Mouse (Mus musculus): ENCODE results near the gene Ccdc22. TPM values are rescaled to one million over a fixed set of nuclear protein-coding genes. Genes with fewer than 3 reads are reported as not detected.

The Ccdc22 gene
- polyA plus RNA-seq, 1 experiment from 2014 or later, result 31.2 TPM

DNA sequence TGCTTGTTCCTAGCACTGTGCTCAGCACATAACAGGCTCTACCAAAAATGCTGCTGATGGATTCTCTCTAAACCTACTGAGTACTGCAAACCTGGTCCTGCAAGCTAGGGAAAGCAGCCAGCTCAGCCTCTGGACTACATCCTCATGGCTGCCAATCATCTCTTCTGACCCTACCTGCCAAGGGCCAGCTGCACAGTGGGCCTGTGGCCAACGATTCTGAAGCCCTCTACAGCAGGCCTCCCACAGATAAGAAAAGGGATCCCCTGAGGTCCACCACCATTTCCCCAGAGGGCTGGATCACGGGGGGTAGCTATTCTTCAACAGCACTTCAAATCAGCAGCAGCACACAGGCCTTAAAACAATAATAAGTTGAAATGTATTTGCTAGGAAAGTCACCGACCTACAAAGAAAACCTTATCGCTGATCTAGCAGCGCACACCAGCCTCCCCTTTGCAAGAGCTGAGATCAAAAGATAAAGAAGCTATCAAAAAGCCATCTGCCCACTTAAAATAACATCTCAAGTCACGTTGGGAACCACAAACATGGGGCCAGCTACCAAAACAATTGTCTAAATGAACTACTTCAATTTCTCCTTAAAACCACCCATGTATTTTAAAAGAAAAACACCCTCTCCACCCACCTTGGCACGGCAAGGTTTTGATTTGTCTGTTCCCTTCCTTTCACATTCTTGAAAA is 34.7 kb downstream of the Ccdc22 start:
- Histone ChIP-seq H3K36me3 (ENCODE audit: control insufficient read depth, insufficient read depth, low read length) (no peaks in the 10 kb centered on the region), H3K4me2 (ENCODE audit: low read depth, severe bottlenecking) (no peak overlapping the region), H3K9me3 (ENCODE audit: control insufficient read depth, low read length) (no peaks in the 10 kb centered on the region), H3K9ac (ENCODE audit: low read length) (no peak overlapping the region), H3K27ac (replicated peaks; ENCODE audit: low read depth, low read length) (no peak overlapping the region), H3K27me3 (ENCODE audit: control insufficient read depth, insufficient read depth, low read length) (no peaks in the 10 kb centered on the region), H3K4me3 (ENCODE audit: low read depth, low read length) (no peak overlapping the region), H3K4me1 (ENCODE audit: control insufficient read depth, insufficient read depth, low read length) (no peaks in the 10 kb centered on the region)
- DNase-seq (ENCODE audit: low spot score) (no peak), ATAC-seq (ENCODE audit: insufficient number of reproducible peaks, low FRiP score, low TSS enrichment, low read depth) (no peak)
- WGBS, result 78% methylated on average over 7 of the region's 7 CpGs

DNA sequence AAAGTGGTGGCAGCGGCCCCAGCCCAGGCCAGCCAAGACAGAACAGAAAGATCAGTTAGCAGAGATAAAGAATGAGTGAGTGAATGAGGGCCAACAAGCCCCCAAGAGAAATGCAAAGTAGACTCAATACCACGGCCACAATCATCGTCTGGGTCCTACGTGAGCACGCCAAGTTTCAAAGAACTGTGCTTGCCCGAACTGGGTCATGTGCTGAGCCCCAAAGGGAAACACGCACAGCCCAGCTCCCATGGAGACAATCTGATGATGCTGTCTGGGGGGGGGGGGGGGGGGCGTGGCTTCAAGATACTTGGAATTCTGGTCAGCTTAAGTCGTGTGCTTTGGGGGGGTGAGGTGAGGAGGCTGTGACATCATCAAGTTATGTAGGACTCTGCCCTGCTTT is 37.8 kb downstream of the Ccdc22 start:
- Histone ChIP-seq H3K9ac (ENCODE audit: low read length) (no peak overlapping the region), H3K4me3 (ENCODE audit: low read depth, low read length) (no peak overlapping the region), H3K27ac (replicated peaks; ENCODE audit: low read depth, low read length) (no peak overlapping the region), H3K27me3 (ENCODE audit: control insufficient read depth, insufficient read depth, low read length) (no peaks in the 10 kb centered on the region), H3K4me1 (ENCODE audit: control insufficient read depth, insufficient read depth, low read length) (no peaks in the 10 kb centered on the region), H3K9me3 (ENCODE audit: control insufficient read depth, low read length) (no peaks in the 10 kb centered on the region), H3K36me3 (ENCODE audit: control insufficient read depth, insufficient read depth, low read length) (no peaks in the 10 kb centered on the region), H3K4me2 (ENCODE audit: low read depth, severe bottlenecking) (no peak overlapping the region)
- ATAC-seq (ENCODE audit: insufficient number of reproducible peaks, low FRiP score, low TSS enrichment, low read depth) (no peak), DNase-seq (ENCODE audit: low spot score) (no peak)
- 86% methylated on average over 8 of the region's 9 CpGs for WGBS

DNA sequence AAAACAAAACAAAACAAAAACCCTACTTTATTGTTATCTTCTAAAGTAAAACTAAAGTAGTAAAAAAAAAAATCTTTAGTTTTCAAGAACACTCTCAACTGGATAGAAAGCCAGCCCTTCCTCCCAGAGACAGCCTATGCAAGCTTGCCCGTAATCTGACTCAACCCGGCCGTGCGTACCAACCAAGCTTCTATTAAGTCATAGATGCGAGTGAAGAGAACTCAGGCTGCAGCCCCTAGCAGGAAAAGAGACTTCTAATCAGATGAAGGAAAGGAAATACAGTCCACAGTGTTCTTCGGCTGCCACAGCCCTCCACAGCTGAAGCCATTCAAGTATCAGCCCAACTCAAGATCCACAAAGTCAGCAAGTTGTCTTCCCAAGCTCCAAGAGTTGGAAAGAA is 39.0 kb downstream of the Ccdc22 start:
- no peak overlapping the region for H3K4me3 ChIP-seq (ENCODE audit: low read depth, low read length)
- no peaks in the 10 kb centered on the region for H3K9me3 ChIP-seq (ENCODE audit: control insufficient read depth, low read length)
- H3K27ac ChIP-seq (replicated peaks; ENCODE audit: low read depth, low read length), result no peak overlapping the region
- H3K4me1 ChIP-seq (ENCODE audit: control insufficient read depth, insufficient read depth, low read length), result no peaks in the 10 kb centered on the region
- no peaks in the 10 kb centered on the region for H3K27me3 ChIP-seq (ENCODE audit: control insufficient read depth, insufficient read depth, low read length)
- DNase-seq (ENCODE audit: low spot score) (no peak), ATAC-seq (ENCODE audit: insufficient number of reproducible peaks, low FRiP score, low TSS enrichment, low read depth) (no peak)
- H3K36me3 ChIP-seq (ENCODE audit: control insufficient read depth, insufficient read depth, low read length), result no peaks in the 10 kb centered on the region
- H3K4me2 ChIP-seq (ENCODE audit: low read depth, severe bottlenecking), result no peak overlapping the region
- WGBS, result 87% methylated on average over 6 of the region's 6 CpGs
- no peak overlapping the region for H3K9ac ChIP-seq (ENCODE audit: low read length)

DNA sequence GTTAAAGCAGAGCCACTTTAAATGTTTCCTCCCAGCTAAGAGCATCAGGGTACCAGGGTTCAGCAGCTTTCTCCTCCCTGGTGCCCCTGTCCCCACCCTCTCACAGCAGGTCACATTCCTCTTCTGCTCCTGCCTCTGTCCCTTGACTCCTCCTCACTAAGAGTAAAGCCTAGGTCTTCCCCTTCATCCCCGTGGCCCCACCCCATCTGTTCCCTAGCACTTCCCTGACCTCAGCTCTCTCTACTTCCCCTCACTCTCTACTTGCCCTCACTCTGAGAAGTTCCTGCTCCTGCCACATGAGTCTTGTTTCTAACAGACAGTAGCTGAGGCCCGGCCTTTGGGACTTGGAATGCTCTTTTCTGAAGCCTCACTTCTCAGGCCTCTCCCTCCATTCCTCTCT is 42.2 kb downstream of the Ccdc22 start:
- ATAC-seq (ENCODE audit: insufficient number of reproducible peaks, low FRiP score, low TSS enrichment, low read depth), result no peak

DNA sequence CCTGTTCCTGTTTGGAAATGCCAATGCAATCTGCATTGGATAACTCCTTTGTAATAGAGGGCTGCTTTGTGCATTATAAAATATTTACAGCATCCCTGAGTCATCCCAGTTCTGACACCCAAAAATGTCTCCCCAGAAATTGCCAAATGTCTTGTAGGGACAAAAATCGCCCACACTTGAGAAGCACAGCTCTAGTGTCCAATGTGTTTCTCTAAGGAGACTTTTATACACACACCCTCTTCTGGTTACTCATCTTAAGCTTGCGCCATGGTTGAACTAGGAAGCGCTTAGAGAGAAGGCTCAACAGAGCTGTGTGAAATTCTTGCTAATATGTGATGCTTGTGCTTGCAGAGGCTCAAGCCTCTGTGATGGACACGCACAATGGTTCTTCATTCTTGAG is 51.8 kb downstream of the Ccdc22 start:
- Histone ChIP-seq H3K4me3 (ENCODE audit: low read depth, low read length) (no peak overlapping the region), H3K4me1 (ENCODE audit: control insufficient read depth, insufficient read depth, low read length) (no peaks in the 10 kb centered on the region), H3K27me3 (ENCODE audit: control insufficient read depth, insufficient read depth, low read length) (no peaks in the 10 kb centered on the region), H3K9me3 (ENCODE audit: control insufficient read depth, low read length) (no peaks in the 10 kb centered on the region), H3K4me2 (ENCODE audit: low read depth, severe bottlenecking) (no peak overlapping the region), H3K9ac (ENCODE audit: low read length) (no peak overlapping the region), H3K27ac (replicated peaks; ENCODE audit: low read depth, low read length) (no peak overlapping the region), H3K36me3 (ENCODE audit: control insufficient read depth, insufficient read depth, low read length) (no peaks in the 10 kb centered on the region)
- ATAC-seq (ENCODE audit: insufficient number of reproducible peaks, low FRiP score, low TSS enrichment, low read depth) (no peak), DNase-seq (ENCODE audit: low spot score) (no peak)
- 92% methylated on average over 4 of the region's 4 CpGs for WGBS

More for the DNA sequence above, 42.2 kb downstream of the Ccdc22 start:
- Histone ChIP-seq H3K36me3 (ENCODE audit: control insufficient read depth, insufficient read depth, low read length) (no peaks in the 10 kb centered on the region), H3K27me3 (ENCODE audit: control insufficient read depth, insufficient read depth, low read length) (no peaks in the 10 kb centered on the region), H3K4me2 (ENCODE audit: low read depth, severe bottlenecking) (no peak overlapping the region), H3K27ac (replicated peaks; ENCODE audit: low read depth, low read length) (no peak overlapping the region), H3K9ac (ENCODE audit: low read length) (no peak overlapping the region), H3K9me3 (ENCODE audit: control insufficient read depth, low read length) (no peaks in the 10 kb centered on the region), H3K4me3 (ENCODE audit: low read depth, low read length) (no peak overlapping the region), H3K4me1 (ENCODE audit: control insufficient read depth, insufficient read depth, low read length) (no peaks in the 10 kb centered on the region)
- 27% methylated on average over 2 of the region's 2 CpGs for WGBS
- DNase-seq (ENCODE audit: low spot score), result no peak

Other genes starting within 250 kb of the Ccdc22 start
- gene Usp27x, start 229.7 kb downstream of the Ccdc22 start, polyA plus RNA-seq (2014; fragmentation: Nextera tagmentation; extraction: Ambion mirVana), result 0.48 and 0.54 TPM in 2 replicates
- 0.05 and 0.06 TPM in 2 replicates for gene Foxp3, start 31.9 kb downstream of the Ccdc22 start, polyA plus RNA-seq (2014; fragmentation: Nextera tagmentation; extraction: Ambion mirVana)
- 0.88 and 1.6 TPM in 2 replicates for gene Ppp1r3f, start 31.2 kb downstream of the Ccdc22 start, polyA plus RNA-seq (2014; fragmentation: Nextera tagmentation; extraction: Ambion mirVana)
- gene Cacna1f, start 1.6 kb upstream of the Ccdc22 start, polyA plus RNA-seq (2014; fragmentation: Nextera tagmentation; extraction: Ambion mirVana), result not detected in 2 replicates
- 0.56 and 0.61 TPM in 2 replicates for gene Syp, start 33.0 kb upstream of the Ccdc22 start, polyA plus RNA-seq (2014; fragmentation: Nextera tagmentation; extraction: Ambion mirVana)
- gene Prickle3, start 51.7 kb upstream of the Ccdc22 start, polyA plus RNA-seq (2014; fragmentation: Nextera tagmentation; extraction: Ambion mirVana), result 5.6 and 6.7 TPM in 2 replicates
- 78.1 and 81.0 TPM in 2 replicates for gene Plp2, start 65.9 kb upstream of the Ccdc22 start, polyA plus RNA-seq (2014; fragmentation: Nextera tagmentation; extraction: Ambion mirVana)
- 0.21 TPM in 1 of 2 replicates, not detected in the other for gene Magix, start 75.7 kb upstream of the Ccdc22 start, polyA plus RNA-seq (2014; fragmentation: Nextera tagmentation; extraction: Ambion mirVana)
- gene Gpkow, start 91.6 kb upstream of the Ccdc22 start, polyA plus RNA-seq (2014; fragmentation: Nextera tagmentation; extraction: Ambion mirVana), result 40.9 and 43.4 TPM in 2 replicates
- 16.7 and 20.6 TPM in 2 replicates for gene Wdr45, start 108.8 kb upstream of the Ccdc22 start, polyA plus RNA-seq (2014; fragmentation: Nextera tagmentation; extraction: Ambion mirVana)
- not detected in 2 replicates for gene Gm45208, start 116.7 kb upstream of the Ccdc22 start, polyA plus RNA-seq (2014; fragmentation: Nextera tagmentation; extraction: Ambion mirVana)
- gene Praf2, start 122.9 kb upstream of the Ccdc22 start, polyA plus RNA-seq (2014; fragmentation: Nextera tagmentation; extraction: Ambion mirVana), result 85.7 and 99.5 TPM in 2 replicates
- 21.4 and 22.8 TPM in 2 replicates for gene Ccdc120, start 145.4 kb upstream of the Ccdc22 start, polyA plus RNA-seq (2014; fragmentation: Nextera tagmentation; extraction: Ambion mirVana)
- 17.7 and 20.6 TPM in 2 replicates for gene Tfe3, start 157.0 kb upstream of the Ccdc22 start, polyA plus RNA-seq (2014; fragmentation: Nextera tagmentation; extraction: Ambion mirVana)
- gene Gripap1, start 184.2 kb upstream of the Ccdc22 start, polyA plus RNA-seq (2014; fragmentation: Nextera tagmentation; extraction: Ambion mirVana), result 34.4 and 41.7 TPM in 2 replicates
- 0.97 and 1.5 TPM in 2 replicates for gene Kcnd1, start 216.8 kb upstream of the Ccdc22 start, polyA plus RNA-seq (2014; fragmentation: Nextera tagmentation; extraction: Ambion mirVana)
- 34.5 and 34.7 TPM in 2 replicates for gene Otud5, start 235.8 kb upstream of the Ccdc22 start, polyA plus RNA-seq (2014; fragmentation: Nextera tagmentation; extraction: Ambion mirVana)